Mouse (Mus musculus) kidney, postnatal 14 days (tissue): ENCODE measurements at regions not wholly inside any gene's neighbourhood (a gene's known extent, or its start where the extent isn't known, plus 50 kb on each side); places are given as distances from the start of the nearest gene placed in this dataset.

Experiments used
- DNase-seq: peaks from one replicate; pipeline ENCODE4 v3.0.0; 2022; ENCODE audit warnings: mixed read lengths

- no peak for DNase-seq
Measured at GRCm38 (mm10) chr8:109012655-109013054, 481.2 kb upstream of the Pmfbp1 start.

- DNase-seq, result no peak
Measured at GRCm38 (mm10) chr8:109013577-109013976, 480.2 kb upstream of the Pmfbp1 start.

- DNase-seq, result peak; percentile 30
Measured at GRCm38 (mm10) chr8:109014746-109015145, 479.1 kb upstream of the Pmfbp1 start.

- no peak for DNase-seq
Measured at GRCm38 (mm10) chr8:109019565-109019964, 474.3 kb upstream of the Pmfbp1 start.

GRCm38 (mm10) chr8:109020102-109020501 is 473.7 kb upstream of the Pmfbp1 start:
- no peak for DNase-seq

GRCm38 (mm10) chr8:109027923-109028322 is 465.9 kb upstream of the Pmfbp1 start:
- no peak for DNase-seq

- no peak for DNase-seq
Measured at GRCm38 (mm10) chr8:109053608-109054007, 440.2 kb upstream of the Pmfbp1 start.

GRCm38 (mm10) chr8:109059152-109059551 is 434.7 kb upstream of the Pmfbp1 start:
- no peak for DNase-seq

- no peak for DNase-seq
Measured at GRCm38 (mm10) chr8:109062376-109062775, 431.5 kb upstream of the Pmfbp1 start.

- DNase-seq, result no peak
Measured at GRCm38 (mm10) chr8:109073715-109074114, 420.1 kb upstream of the Pmfbp1 start.

GRCm38 (mm10) chr8:109075006-109075405 is 418.8 kb upstream of the Pmfbp1 start:
- no peak for DNase-seq

GRCm38 (mm10) chr8:109079223-109079622 is 414.6 kb upstream of the Pmfbp1 start:
- DNase-seq, result peak; percentile 11

- DNase-seq, result peak; percentile 59
Measured at GRCm38 (mm10) chr8:109081295-109081694, 412.5 kb upstream of the Pmfbp1 start.

- peak; percentile 24 for DNase-seq
Measured at GRCm38 (mm10) chr8:109085134-109085533, 408.7 kb upstream of the Pmfbp1 start.

GRCm38 (mm10) chr8:109087781-109088180 is 406.0 kb upstream of the Pmfbp1 start:
- DNase-seq, result no peak

- no peak for DNase-seq
Measured at GRCm38 (mm10) chr8:109099671-109100070, 394.2 kb upstream of the Pmfbp1 start.

GRCm38 (mm10) chr8:109101416-109101815 is 392.4 kb upstream of the Pmfbp1 start:
- peak; percentile 13 for DNase-seq

- no peak for DNase-seq
Measured at GRCm38 (mm10) chr8:109104798-109105326, 389.0 kb upstream of the Pmfbp1 start.

GRCm38 (mm10) chr8:109105693-109106092 is 388.1 kb upstream of the Pmfbp1 start:
- no peak for DNase-seq

GRCm38 (mm10) chr8:109106971-109107370 is 386.9 kb upstream of the Pmfbp1 start:
- no peak for DNase-seq

- DNase-seq, result peak; percentile 21
Measured at GRCm38 (mm10) chr8:109107762-109108161, 386.1 kb upstream of the Pmfbp1 start.

- no peak for DNase-seq
Measured at GRCm38 (mm10) chr8:109109390-109109789, 384.4 kb upstream of the Pmfbp1 start.

- DNase-seq, result no peak
Measured at GRCm38 (mm10) chr8:109121776-109122175, 372.1 kb upstream of the Pmfbp1 start.

GRCm38 (mm10) chr8:109142495-109143158 is 351.2 kb upstream of the Pmfbp1 start:
- no peak for DNase-seq

GRCm38 (mm10) chr8:109151711-109152110 is 342.1 kb upstream of the Pmfbp1 start:
- no peak for DNase-seq
